Mouse (Mus musculus): Measurements from ENCODE around the gene Zcchc7. TPM values are rescaled to one million over a fixed set of nuclear protein-coding genes. Genes with fewer than 3 reads are reported as not detected.
"Not testable (repeated sequence)": the region's sequence is repeated elsewhere in the genome, so short reads cannot be mapped to it uniquely, and the experiment has no call there.

Zcchc7 gene
- polyA plus RNA-seq, 1 experiment from 2014 or later, result 37.1 TPM

DNA sequence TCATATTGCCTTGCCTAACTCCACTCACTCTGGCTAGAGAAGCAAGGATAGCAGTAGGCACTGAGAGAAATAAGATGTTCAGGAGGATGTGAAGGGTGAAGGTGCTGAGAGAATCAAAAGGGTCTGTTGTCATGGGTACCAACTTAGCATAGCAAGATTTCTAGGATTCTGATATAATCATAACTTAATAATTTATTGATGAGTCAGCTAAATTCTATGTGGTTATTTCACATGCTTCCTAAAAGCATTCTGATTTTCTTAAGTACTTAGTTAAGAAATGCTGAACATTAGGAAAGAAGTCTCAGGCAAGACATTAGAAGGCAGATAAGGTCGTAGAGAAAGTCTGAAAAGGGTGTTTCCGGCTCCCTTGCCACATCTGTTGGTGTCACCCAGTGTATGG, 172.3 kb downstream of the Zcchc7 start:
- no peak overlapping the region for H3K27ac ChIP-seq
- ATAC-seq (replicated peaks), result no peak
- H3K4me3 ChIP-seq, result no peak overlapping the region
- peaks cover 10% of the 10 kb centered on the region; the same call in 1 of the 2 replicates for H3K36me3 ChIP-seq (replicated peaks)
- H3K4me1 ChIP-seq, result no peaks in the 10 kb centered on the region
- no peaks in the 10 kb centered on the region for H3K9me3 ChIP-seq
- 74% methylated on average over 2 of the region's 2 CpGs for WGBS
- no peak overlapping the region for H3K4me2 ChIP-seq
- H3K9ac ChIP-seq, result no peak overlapping the region
- no peaks in the 10 kb centered on the region for H3K27me3 ChIP-seq (replicated peaks)

GRCm38 (mm10) chr4:44928790-44929189, 173.1 kb downstream of the Zcchc7 start:
- H3K27ac ChIP-seq, result no peak overlapping the region
- H3K4me3 ChIP-seq, result no peak overlapping the region
- peaks cover 14% of the 10 kb centered on the region; the same call in 1 of the 2 replicates for H3K36me3 ChIP-seq (replicated peaks)
- 82% methylated on average over 3 of the region's 3 CpGs for WGBS
- H3K27me3 ChIP-seq (replicated peaks), result no peaks in the 10 kb centered on the region
- no peak overlapping the region for H3K9ac ChIP-seq
- H3K4me2 ChIP-seq, result no peak overlapping the region
- ATAC-seq (replicated peaks), result no peak
- no peaks in the 10 kb centered on the region for H3K4me1 ChIP-seq
- H3K9me3 ChIP-seq, result no peaks in the 10 kb centered on the region

GRCm38 (mm10) chr4:44930406-44930805, 174.7 kb downstream of the Zcchc7 start:
- H3K4me3 ChIP-seq, result no peak overlapping the region
- ATAC-seq (replicated peaks), result no peak
- peaks cover 14% of the 10 kb centered on the region; the same call in 1 of the 2 replicates for H3K36me3 ChIP-seq (replicated peaks)
- H3K27ac ChIP-seq, result no peak overlapping the region
- H3K4me1 ChIP-seq, result no peaks in the 10 kb centered on the region
- H3K9ac ChIP-seq, result no peak overlapping the region
- no peaks in the 10 kb centered on the region for H3K27me3 ChIP-seq (replicated peaks)
- H3K4me2 ChIP-seq, result no peak overlapping the region
- H3K9me3 ChIP-seq, result no peaks in the 10 kb centered on the region
- 95% methylated on average over 7 of the region's 7 CpGs for WGBS

- no peak for ATAC-seq (replicated peaks)
- H3K27ac ChIP-seq, result no peak overlapping the region
Observed at GRCm38 (mm10) chr4:44931732-44932131, 176.1 kb downstream of the Zcchc7 start.

DNA sequence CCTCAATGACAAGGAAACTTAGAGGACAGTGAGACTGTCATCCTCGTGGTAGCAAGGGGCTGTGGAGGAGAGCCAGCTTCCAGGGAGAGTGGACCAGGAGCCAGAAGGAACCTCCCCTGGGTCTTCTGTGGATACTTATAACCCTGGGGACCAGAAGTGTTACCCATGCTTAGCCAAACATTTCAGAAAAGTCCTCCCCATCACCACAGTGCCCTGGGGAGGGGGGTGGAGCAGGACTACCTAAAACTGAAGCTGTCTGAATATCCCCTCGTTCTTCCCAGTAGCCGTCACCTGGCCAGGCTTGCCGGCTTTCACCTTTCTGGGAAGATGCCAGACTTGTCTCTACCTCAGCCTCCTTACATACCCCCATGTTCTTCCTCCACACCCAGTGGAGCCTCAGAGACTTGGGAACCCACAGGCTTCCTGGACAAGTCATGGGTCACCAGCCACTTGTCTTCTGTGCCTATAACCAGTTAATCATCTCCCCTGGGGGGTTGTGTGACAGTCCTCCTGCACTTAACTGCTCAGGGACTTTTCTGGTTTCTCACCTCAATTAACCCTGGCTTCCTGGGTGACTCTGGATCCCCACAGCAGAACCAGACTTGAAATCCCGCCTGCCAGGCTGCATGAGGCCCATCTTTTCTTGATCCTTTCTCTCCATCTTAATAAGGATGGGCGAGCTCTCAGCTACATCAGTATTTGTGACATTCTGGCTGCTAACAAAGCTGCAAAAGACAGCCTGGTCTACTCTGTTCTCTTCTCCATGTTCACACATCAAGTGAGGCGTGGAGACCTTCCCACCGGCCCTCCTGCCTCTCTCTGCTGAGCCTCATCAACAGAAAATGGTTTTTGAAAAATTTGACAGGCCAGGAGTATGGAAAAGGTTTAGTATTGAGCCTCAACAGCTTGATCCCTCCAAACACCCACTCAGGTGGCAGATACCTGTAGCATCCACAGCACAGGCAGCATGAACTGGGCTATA, 183.0 kb downstream of the Zcchc7 start:
- Histone ChIP-seq H3K27me3 (replicated peaks) (no peaks in the 10 kb centered on the region), H3K9me3 (no peaks in the 10 kb centered on the region), H3K36me3 (replicated peaks) (no peaks in the 10 kb centered on the region), H3K4me1 (no peaks in the 10 kb centered on the region), H3K9ac (no peak overlapping the region), H3K27ac (no peak overlapping the region), H3K4me3 (no peak overlapping the region), H3K4me2 (no peak overlapping the region)
- ATAC-seq (replicated peaks), result no peak
- WGBS, result 81% methylated on average over 8 of the region's 8 CpGs

More at GRCm38 (mm10) chr4:44931732-44932131, 176.1 kb downstream of the Zcchc7 start:
- WGBS, result 90% methylated on average over 6 of the region's 6 CpGs
- no peaks in the 10 kb centered on the region for H3K9me3 ChIP-seq
- H3K27me3 ChIP-seq (replicated peaks), result no peaks in the 10 kb centered on the region
- no peak overlapping the region for H3K9ac ChIP-seq
- no peak overlapping the region for H3K4me3 ChIP-seq
- H3K36me3 ChIP-seq (replicated peaks), result peaks cover 14% of the 10 kb centered on the region; the same call in 1 of the 2 replicates
- H3K4me2 ChIP-seq, result no peak overlapping the region
- H3K4me1 ChIP-seq, result no peaks in the 10 kb centered on the region

DNA sequence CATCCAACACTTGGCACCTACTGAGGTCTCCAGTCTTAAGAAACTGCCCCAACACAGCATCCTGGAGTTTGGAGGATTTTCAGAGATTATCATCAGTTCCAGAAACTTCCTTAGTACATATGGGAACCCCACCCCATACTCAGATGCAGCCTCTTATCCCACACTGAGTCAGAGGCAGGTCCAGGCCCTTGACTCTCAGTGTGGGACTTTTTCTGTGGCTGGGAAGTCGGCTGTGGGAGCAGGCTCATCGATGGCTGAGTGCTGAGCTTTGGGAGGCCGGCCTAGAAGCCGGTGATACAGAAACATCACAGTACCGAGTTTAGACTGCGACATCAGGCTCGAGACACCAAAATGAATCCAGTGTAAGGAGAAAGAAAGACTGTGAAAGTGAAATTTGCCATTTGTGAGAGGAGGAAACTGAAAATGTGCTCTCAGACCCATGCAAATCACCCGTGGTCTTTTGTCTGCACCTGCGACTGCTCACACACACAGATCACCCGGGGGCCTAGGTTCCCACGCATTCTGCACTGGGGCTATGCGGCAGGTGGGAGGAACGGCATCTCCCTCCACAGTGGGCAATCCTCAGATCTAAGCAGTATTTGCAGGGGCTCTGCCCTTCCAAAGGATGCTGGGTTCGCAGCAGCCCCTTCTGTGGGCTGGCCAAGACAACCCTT, 184.0 kb downstream of the Zcchc7 start:
- Histone ChIP-seq H3K27me3 (replicated peaks) (no peaks in the 10 kb centered on the region), H3K27ac (no peak overlapping the region), H3K4me1 (no peaks in the 10 kb centered on the region), H3K4me2 (no peak overlapping the region), H3K9me3 (no peaks in the 10 kb centered on the region), H3K36me3 (replicated peaks) (no peaks in the 10 kb centered on the region), H3K9ac (no peak overlapping the region), H3K4me3 (no peak overlapping the region)
- no peak for ATAC-seq (replicated peaks)
- 86% methylated on average over 14 of the region's 14 CpGs for WGBS

- no peak overlapping the region for H3K4me2 ChIP-seq
- no peaks in the 10 kb centered on the region for H3K36me3 ChIP-seq (replicated peaks)
- no peak overlapping the region for H3K27ac ChIP-seq
- ATAC-seq (replicated peaks), result no peak
- H3K9me3 ChIP-seq, result no peaks in the 10 kb centered on the region
- no peak overlapping the region for H3K4me3 ChIP-seq
- no peaks in the 10 kb centered on the region for H3K27me3 ChIP-seq (replicated peaks)
- H3K4me1 ChIP-seq, result no peaks in the 10 kb centered on the region
- H3K9ac ChIP-seq, result no peak overlapping the region
- WGBS, result 79% methylated on average over 9 of the region's 9 CpGs
Observed at GRCm38 (mm10) chr4:44940286-44940685, 184.6 kb downstream of the Zcchc7 start.

- H3K36me3 ChIP-seq (replicated peaks), result no peaks in the 10 kb centered on the region
- H3K27ac ChIP-seq, result no peak overlapping the region
- no peaks in the 10 kb centered on the region for H3K27me3 ChIP-seq (replicated peaks)
- no peak for ATAC-seq (replicated peaks)
- WGBS, result 92% methylated on average over 1 of the region's 1 CpGs
- H3K9ac ChIP-seq, result no peak overlapping the region
- no peaks in the 10 kb centered on the region for H3K9me3 ChIP-seq
- no peaks in the 10 kb centered on the region for H3K4me1 ChIP-seq
- H3K4me2 ChIP-seq, result no peak overlapping the region
- H3K4me3 ChIP-seq, result no peak overlapping the region
Observed at GRCm38 (mm10) chr4:44942237-44942636, 186.6 kb downstream of the Zcchc7 start.

DNA sequence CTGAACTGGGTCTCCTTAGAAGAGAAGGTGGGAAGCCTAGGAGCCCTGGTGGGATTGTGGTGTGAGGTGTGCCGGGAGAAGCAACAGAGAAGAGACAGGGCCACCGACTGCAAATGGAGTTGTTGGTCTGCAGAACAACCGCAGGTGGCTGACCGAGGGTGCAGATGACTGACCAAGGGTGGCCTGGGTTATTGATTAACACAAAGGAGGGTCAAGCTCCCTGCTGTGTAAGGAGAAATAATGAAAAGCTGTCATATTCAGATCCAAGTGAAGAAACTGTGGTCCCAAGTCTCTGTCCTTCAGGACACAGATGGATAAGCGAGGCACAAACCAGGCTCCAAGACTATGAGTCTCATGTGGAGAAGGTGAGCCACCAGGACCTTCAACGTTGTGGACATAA, 187.8 kb downstream of the Zcchc7 start:
- 82% methylated on average over 6 of the region's 6 CpGs for WGBS
- Histone ChIP-seq H3K9me3 (no peaks in the 10 kb centered on the region), H3K4me2 (no peak overlapping the region), H3K4me3 (no peak overlapping the region), H3K27ac (no peak overlapping the region), H3K27me3 (replicated peaks) (no peaks in the 10 kb centered on the region), H3K36me3 (replicated peaks) (no peaks in the 10 kb centered on the region), H3K4me1 (no peaks in the 10 kb centered on the region), H3K9ac (no peak overlapping the region)
- ATAC-seq (replicated peaks), result no peak

DNA sequence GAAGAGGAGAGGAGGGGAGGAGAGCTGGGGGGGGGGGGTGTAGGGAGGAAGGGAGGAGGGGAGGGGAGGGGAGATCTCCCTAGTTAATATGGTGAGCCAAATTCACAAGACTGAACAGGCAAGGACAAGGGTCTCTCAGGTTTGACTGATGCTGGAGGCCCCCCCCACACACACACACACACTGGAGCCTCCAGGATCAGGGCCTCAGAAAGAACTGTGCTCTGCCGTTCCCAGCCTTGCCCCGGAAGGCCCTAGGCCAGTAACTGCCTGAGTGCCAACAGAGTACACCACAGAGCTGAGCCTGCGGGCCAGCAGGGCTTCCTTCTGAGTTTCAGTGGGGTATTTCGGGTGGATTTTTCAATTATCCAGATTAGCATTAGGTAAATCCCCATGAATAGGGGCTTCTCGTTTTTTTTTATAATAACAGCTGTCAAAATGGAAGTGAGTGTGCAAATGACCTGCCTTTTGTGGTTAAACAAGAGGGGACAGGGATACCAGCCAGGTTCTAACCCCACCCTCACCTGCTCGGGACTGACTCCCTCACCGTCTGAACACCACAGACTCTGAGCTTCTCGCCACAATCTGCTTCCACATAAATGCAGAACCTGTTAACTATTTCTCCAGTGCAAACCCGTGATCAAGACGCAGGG, 188.9 kb downstream of the Zcchc7 start:
- Histone ChIP-seq H3K27ac (no peak overlapping the region), H3K9ac (no peak overlapping the region), H3K27me3 (replicated peaks) (no peaks in the 10 kb centered on the region), H3K4me3 (no peak overlapping the region), H3K9me3 (no peaks in the 10 kb centered on the region), H3K4me1 (peaks cover 6% of the 10 kb centered on the region; the same call in 1 of the 2 replicates), H3K36me3 (replicated peaks) (no peaks in the 10 kb centered on the region), H3K4me2 (no peak overlapping the region)
- no peak for ATAC-seq (replicated peaks)
- 75% methylated on average over 10 of the region's 10 CpGs for WGBS

GRCm38 (mm10) chr4:44946126-44946525, 190.4 kb downstream of the Zcchc7 start:
- not testable (repeated sequence) for H3K9me3 ChIP-seq; H3K4me2 ChIP-seq; ATAC-seq (replicated peaks); H3K9ac ChIP-seq; H3K27me3 ChIP-seq (replicated peaks); H3K4me3 ChIP-seq; H3K27ac ChIP-seq; H3K4me1 ChIP-seq; H3K36me3 ChIP-seq (replicated peaks)
- WGBS, result 98% methylated on average over 2 of the region's 2 CpGs

- no peak overlapping the region for H3K27ac ChIP-seq
- H3K9me3 ChIP-seq, result no peaks in the 10 kb centered on the region
- no peak overlapping the region for H3K4me3 ChIP-seq
- H3K27me3 ChIP-seq (replicated peaks), result no peaks in the 10 kb centered on the region
- ATAC-seq (replicated peaks), result no peak
- 90% methylated on average over 5 of the region's 5 CpGs for WGBS
- H3K4me1 ChIP-seq, result peaks cover 6% of the 10 kb centered on the region; the same call in 1 of the 2 replicates
- H3K9ac ChIP-seq, result no peak overlapping the region
- H3K4me2 ChIP-seq, result no peak overlapping the region
- no peaks in the 10 kb centered on the region for H3K36me3 ChIP-seq (replicated peaks)
Observed at GRCm38 (mm10) chr4:44947464-44947863, 191.8 kb downstream of the Zcchc7 start.

Data from midbrain, embryonic 15.5 days (tissue).